In the genomic region with DNA sequence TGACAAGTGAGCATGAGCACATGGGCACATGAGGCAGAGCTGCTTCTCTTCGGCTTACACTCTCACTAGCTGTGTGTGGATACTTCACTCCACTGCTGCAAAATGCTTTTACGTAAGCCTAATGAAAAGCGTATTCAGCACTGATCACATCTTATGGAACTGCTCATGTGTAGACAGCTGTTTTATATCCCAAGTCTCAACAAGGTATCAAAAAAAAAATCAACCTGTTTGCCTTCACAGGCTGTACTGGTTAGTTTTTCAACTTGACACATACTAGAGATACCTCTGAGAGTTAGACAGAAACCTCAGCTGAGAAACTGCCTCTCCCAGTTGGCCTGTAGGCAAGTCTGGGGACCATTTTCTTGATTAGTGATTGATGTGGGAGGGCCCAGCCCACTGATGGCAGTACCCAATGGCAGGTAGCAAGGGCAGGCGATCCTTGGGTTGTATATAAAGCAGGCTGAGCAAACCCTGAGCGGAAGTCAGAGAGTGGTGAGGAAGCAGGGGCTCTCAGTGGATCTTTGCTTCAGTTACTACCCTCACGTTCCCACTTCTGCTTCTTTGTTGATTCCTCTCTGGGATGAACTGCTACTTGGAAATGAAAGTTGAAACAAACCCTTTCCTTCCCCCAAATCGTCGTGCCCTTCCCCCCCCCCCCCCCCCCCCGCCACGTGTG, we compare ENCODE assay signal across 14 mouse cellular contexts.
DNase-seq lines count a peak whose midpoint lies in the region; ATAC-seq and TF ChIP-seq lines count a peak whose summit lies in the region.
"Had no signal": no experiment of that assay in that cellular context is flagged by ENCODE, and none has a peak within 500 bp of the region (broad histone marks: within the 10 kb centered on the region; RNA-seq: fewer than 3 reads in every experiment).

No protein-coding gene starts in this region.

- peaks cover 39% of the 10 kb centered on the region for H3K4me1 ChIP-seq in liver, embryonic 13.5 days (replicated peaks)
- no peaks in the 10 kb centered on the region for H3K4me1 ChIP-seq in stomach, postnatal 0 days (replicated peaks; ENCODE audit: control insufficient read depth, insufficient read depth)

- H3K27ac ChIP-seq in liver, embryonic 13.5 days: peak overlapping the region; percentile 69
- no peak overlapping the region for H3K27ac ChIP-seq in stomach, postnatal 0 days (replicated peaks)
- H3K27ac ChIP-seq: embryonic facial prominence, embryonic 10.5 days; hindbrain, embryonic 12.5 days; left cerebral cortex, adult 2 months had no signal

- no peak for TF ChIP-seq CTCF in stomach, postnatal 0 days (IDR thresholded peaks at IDR 0.05; ENCODE audit: low read depth)

- TF ChIP-seq EP300 in stomach, postnatal 0 days (optimal IDR thresholded peaks at IDR 0.05): no peak

- H3K9me3 ChIP-seq in liver, embryonic 13.5 days (replicated peaks): no peaks in the 10 kb centered on the region
- no peaks in the 10 kb centered on the region for H3K9me3 ChIP-seq in stomach, postnatal 0 days (ENCODE audit: control insufficient read depth, low read length)
- H3K9me3 ChIP-seq: embryonic facial prominence, embryonic 10.5 days; hindbrain, embryonic 12.5 days had no signal

- H3K4me2 ChIP-seq in liver, embryonic 13.5 days: peak overlapping the region; percentile 41
- no peak overlapping the region for H3K4me2 ChIP-seq in stomach, postnatal 0 days (replicated peaks; ENCODE audit: low read depth)
- H3K4me2 ChIP-seq: hindbrain, embryonic 12.5 days had no signal

- WGBS in liver, embryonic 13.5 days (ENCODE audit: insufficient replicate concordance): 37% methylated on average over 8 of the region's 10 CpGs
- WGBS in stomach, postnatal 0 days: 53% methylated on average over 8 of the region's 10 CpGs

- intact Hi-C loops in left cerebral cortex, postnatal 4 days (cut with DNase I): no loop called here

- H3K27me3 ChIP-seq in liver, embryonic 13.5 days: no peaks in the 10 kb centered on the region
- H3K27me3 ChIP-seq in stomach, postnatal 0 days (ENCODE audit: control insufficient read depth, insufficient read depth, low read length): no peaks in the 10 kb centered on the region
- H3K27me3 ChIP-seq: hindbrain, embryonic 12.5 days had no signal

- peak; percentile 2 to 42 for DNase-seq in adrenal gland, adult (ENCODE audit: inconsistent age in 2 of 2, low spot score in 1 of 2)
- DNase-seq in adrenal gland, postnatal 4 days (ENCODE audit: low spot score in 2 of 2): no peak
- DNase-seq in thymus, postnatal 0 days (ENCODE audit: low spot score): peak; percentile 41
- no peak for DNase-seq in thymus, postnatal 4 days
- DNase-seq in liver, embryonic 13.5 days: no peak
- peak; percentile 14 for DNase-seq in stomach, postnatal 0 days (ENCODE audit: low spot score)
- no peak for DNase-seq in left cerebral cortex, adult 11 months (ENCODE audit: low spot score)
- no peak for DNase-seq in left cerebral cortex, postnatal 4 days
- DNase-seq: right cerebral cortex, postnatal 4 days; thymus, postnatal 36 days had no signal

- no peak overlapping the region for H3K4me3 ChIP-seq in liver, embryonic 13.5 days (replicated peaks)
- H3K4me3 ChIP-seq in stomach, postnatal 0 days (ENCODE audit: low read depth, low read length): no peak overlapping the region
- H3K4me3 ChIP-seq: embryonic facial prominence, embryonic 10.5 days; hindbrain, embryonic 12.5 days had no signal

- ATAC-seq in liver, embryonic 13.5 days (ENCODE audit: low read depth): no peak
- ATAC-seq in stomach, postnatal 0 days (ENCODE audit: low FRiP score, low TSS enrichment): no peak
- ATAC-seq: forebrain, embryonic 16.5 days had no signal

- 0 out of 2 replicates have a peak overlapping the region, but pooled peaks have one; percentile 2 for H3K9ac ChIP-seq in liver, embryonic 13.5 days
- no peak overlapping the region for H3K9ac ChIP-seq in stomach, postnatal 0 days (ENCODE audit: low read length)
- H3K9ac ChIP-seq: hindbrain, embryonic 12.5 days had no signal

- H3K36me3 ChIP-seq in liver, embryonic 13.5 days: peaks cover 21% of the 10 kb centered on the region
- peaks cover 5% of the 10 kb centered on the region for H3K36me3 ChIP-seq in stomach, postnatal 0 days (ENCODE audit: control insufficient read depth, insufficient read depth, low read length)

Comparison
In these comparisons a context has a peak if more than half of its experiments do, and no peak if none do; other contexts are left out.
1. DNase-seq: peak in adrenal gland, adult (2 of 2), thymus, postnatal 0 days (single experiment) and stomach, postnatal 0 days (single experiment); none in adrenal gland, postnatal 4 days (0 of 2), thymus, postnatal 4 days (single experiment), liver, embryonic 13.5 days (single experiment), left cerebral cortex, adult 11 months (single experiment) and left cerebral cortex, postnatal 4 days (single experiment).